Mouse (Mus musculus) embryo, embryonic 10.5 days (tissue): Measurements from ENCODE around the gene Slc6a6.
A peak's percentile ranks its signal among the peaks of the same experiment; 100 is the strongest.

Source experiments
- DNase-seq: peaks from one replicate; pipeline ENCODE4 v3.0.0-alpha.2; 2015; ENCODE audit warnings: low spot score

Slc6a6 gene

DNA sequence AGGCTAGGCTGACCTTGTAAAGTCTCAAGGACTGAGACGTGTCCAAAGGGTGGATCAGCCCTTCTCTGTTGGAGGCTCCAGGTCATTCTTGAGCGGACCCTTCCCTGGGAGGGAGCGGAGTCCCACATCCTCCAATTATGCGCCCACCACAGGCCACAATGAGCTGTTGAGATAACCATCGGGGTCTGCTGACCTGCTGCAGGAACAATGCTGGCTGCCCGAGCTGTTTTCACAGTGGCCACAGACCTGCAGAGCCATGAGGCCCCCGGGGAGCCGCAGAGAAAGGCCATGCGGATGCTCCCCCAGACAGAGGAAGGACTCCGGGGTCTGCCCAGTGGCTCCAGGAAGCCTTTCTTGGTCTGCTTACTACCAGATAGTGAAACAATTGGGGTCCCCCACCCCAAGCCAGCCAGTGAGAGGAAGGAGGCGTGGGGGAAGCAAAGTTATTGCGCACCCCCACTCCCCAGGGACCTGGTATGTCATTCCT lies 37.4 kb downstream of the Slc6a6 start:
- peak; percentile 55 for DNase-seq

DNA sequence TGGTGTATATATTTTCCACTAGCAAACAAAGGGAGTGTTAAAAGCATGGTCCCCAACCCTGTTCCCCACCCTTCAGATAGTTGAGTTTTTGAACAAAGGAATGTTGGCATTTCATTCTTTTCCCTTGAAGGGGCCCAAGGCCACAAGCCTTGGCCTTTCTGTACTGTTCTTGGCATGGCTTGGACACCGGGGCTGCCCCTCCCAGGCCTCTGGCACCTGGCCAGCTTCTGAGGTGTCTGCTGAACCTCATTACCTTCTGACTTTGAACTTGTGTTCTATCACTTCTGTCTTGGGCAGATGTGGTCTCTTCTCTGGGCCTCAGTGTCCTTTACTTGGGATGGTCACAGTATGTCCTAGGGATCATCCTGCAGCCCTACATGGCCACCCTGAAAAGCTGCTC lies 43.5 kb downstream of the Slc6a6 start:
- no peak for DNase-seq

DNA sequence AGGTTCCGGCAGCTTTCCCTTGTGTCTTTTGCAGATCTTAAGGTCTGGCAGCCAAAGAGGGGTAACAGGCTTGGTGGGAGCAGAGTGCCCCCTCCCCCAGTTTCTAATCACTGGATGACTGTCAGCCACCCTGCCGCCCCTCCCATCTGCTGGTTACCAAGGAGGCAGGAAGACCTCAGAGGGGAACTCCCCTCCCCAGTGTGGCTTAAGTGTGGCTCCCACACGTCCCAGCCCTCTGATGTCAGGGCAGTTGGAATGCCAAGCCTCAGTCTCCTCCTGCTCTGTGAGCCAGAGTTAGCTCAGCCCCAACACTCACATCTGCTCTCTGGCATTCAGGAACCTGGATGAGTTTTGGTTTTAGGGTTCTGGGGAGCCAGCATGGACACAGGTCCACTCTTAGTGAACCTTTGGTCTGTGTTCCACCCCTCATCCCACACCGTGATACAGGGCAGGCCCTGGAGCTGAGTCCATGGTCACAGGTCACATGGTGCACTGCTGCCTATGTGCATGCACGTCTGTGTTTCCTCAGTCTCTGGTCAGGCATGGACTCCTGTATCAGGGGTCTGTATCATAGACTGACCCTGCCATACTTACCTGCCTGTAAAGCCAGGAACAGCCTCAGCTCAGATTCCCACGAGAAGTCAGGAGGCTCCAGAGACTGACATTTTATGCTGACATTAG lies 45.2 kb downstream of the Slc6a6 start:
- no peak for DNase-seq

DNA sequence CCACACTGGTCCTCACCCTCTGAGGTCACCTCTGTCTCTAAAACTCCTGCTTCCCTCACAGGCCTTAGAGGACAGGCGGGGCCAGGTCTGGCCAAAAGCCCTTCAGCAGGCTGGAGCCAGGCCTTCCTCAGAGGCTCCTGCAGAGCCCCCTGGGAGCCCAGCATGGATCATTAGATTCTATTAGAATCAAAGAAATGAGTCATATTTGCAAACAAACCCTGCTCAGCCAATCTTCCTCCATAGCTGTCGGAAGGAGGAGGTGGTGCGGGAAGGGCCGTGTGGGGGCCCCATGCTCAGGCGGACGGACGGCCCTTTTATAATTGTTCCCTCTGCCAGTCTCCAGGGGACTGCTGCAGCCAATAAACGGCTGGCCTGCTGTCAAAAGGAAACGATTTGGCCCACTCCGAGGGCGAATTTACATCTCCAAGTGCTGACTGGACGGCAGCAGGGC lies 45.8 kb downstream of the Slc6a6 start:
- peak; percentile 78 for DNase-seq

DNA sequence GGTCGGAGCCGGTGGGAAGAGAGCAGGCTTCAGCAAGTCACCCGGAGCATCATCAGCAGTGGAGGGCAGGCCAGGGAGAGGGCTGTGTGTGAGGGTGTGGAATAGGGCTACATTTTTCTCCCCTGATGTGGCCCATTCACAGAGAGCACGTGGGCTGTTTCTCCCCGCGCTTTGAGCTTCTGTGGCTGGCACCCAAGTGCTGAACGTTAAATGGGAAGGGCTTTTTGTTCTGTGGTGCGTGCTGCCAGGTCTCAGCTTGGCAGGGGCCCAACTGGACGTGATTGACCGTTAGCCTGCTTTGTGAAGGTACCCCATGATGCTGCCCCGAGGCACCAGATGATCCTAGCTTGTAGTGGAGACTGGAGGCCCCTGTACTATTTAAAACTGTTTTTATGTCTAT lies 48.3 kb downstream of the Slc6a6 start:
- no peak for DNase-seq

DNA sequence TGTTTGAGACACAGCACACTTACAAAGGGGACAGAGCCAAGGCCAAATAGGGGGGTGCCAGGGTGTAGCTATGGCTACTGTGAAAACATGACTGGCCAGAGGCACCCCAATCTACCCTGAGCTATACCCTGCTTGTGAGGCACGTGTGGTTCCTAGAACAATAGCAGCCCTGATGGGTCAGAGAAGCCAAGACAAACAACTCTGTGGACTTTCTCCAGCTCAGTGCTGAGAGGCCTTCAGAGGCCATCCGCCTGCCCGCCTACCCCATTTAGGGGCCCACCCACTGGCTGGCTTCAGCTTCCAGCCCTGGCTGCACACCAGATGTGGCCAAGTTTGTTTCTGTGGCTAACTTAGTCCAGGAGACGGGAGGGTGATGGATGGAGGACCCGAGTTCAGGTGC lies 52.6 kb downstream of the Slc6a6 start:
- DNase-seq = peak; percentile 42

DNA sequence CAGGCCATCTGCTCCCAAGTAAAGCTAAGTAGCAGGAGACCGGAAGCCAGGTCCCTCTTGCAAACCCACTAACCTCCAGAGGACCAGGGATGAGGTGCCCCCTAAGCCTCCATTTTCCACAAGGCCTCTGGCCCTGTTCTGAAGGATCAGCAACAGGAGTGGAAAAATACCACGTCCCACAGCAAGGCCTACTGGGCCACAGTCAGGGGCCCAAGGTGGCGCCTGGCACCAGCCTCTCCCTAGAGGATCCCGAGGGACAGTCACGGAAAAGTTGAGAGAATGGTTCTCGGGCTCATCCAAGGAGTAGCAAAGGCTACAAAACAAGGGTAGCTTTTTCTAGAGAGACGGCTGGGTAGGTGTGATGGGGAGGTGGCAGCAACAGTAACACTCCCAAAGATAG lies 53.6 kb downstream of the Slc6a6 start:
- no peak for DNase-seq

DNA sequence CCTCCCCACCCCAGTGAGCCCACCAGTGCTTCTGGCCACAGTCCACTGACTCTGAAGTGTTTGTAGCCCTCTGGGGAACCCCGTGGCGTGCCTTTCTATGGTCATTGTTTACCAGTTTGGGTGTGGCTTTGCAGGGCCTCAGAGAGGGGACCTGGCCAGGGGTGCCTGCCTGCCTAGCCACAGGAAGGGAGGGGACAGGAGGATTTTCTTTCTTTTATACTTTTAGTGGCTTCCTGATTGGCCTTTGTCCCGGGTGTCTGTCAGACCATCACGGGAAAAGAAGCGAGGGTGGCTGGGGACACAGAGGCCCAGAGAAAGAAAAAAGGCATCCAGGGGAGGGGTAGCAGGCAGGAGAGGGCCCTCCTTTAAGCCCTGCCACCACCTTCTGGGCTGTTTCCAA lies 54.2 kb downstream of the Slc6a6 start:
- no peak for DNase-seq

DNA sequence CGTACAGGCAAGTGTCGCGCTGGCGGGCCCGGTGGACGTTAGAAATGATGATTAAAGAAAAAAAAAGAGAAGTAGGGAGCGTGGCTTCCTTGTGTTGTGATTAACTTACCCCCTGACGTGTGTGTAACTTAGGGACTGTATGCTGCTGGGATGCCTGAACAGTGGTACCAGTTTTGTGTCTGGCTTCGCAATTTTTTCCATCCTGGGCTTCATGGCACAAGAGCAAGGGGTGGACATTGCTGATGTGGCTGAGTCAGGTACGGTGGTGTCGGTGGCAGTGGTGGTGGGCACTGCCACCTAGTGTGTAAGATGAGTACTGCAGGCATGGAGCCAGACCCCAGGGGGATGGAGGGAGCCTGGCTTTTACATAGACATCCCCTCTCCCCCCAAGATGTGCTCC lies 57.2 kb downstream of the Slc6a6 start:
- peak; percentile 84 for DNase-seq

DNA sequence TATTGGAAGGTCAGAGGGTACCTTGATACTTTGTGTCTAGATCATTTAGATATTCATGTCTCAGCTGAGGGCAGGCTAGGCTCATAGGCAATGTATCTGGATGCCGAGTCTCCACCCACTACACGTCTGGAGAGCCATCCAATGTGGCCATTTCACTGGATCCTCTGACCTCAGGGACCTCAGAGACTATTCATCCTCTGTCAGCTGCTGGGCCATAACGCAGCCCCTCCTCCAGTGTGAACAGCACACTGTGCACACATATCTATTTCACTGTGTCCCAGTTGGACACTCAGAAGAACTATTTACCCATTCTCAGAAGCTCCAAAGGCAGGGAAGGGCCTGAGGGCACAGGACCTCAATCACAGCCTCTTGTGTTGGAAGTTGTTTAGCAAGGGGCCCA lies 58.6 kb downstream of the Slc6a6 start:
- no peak for DNase-seq

DNA sequence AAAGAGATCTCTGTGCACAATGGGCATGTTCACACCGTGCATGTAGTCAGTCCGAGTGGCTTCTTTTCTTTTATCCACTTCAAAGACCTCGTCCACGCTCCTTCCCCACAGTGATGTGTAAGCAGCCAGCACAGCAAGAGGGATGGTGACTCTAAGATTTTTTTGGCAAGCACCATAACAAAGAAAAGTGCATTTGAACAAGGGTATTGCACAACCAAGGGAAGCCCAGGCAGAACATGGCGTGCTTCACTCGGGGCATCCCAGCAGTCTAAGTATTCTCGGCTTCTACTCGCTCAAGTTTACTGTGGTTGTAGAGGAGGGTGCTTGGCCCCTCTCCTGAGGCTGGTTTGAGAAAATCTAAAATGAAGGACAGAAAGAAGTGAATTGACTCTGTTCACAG lies 59.1 kb downstream of the Slc6a6 start:
- DNase-seq = no peak

DNA sequence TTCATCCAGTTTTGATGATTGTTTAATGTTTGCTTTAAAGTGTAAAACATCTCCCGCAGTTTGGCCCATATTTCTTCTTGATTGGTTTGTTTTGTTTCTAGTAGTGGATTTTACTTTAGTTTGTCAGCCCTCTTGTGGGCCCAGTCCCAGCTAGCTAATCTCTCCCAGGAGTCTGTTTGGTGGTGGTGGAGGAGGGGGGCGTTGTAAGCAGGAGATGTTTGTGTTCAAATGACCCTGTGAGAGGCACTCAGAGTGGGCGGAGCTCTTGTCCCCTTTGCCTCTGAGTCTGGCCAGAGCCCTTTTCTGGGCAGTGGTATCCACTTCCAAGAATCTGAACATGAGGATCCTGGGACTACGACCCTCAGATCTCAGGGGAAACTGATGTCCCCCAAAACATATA lies 60.0 kb downstream of the Slc6a6 start:
- peak; percentile 29 for DNase-seq

DNA sequence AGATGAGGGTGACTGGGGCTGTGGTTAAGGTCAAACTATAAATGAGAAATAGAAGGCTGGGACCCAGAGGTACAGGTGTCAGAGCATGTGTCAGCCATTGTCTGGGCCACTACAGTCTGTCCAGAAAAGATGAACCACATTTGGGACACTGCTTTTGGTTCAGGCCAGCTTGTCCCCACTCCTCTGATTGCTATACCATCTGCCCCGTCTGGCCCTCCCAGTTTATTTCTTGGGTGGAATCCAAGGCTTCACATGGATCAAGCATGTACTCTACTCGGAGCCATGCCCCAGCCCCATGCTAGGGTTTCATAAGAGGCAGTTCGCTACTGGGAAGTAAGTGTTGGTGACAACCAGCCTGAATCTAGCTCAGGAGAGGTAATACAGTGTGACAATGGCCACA lies 61.4 kb downstream of the Slc6a6 start:
- DNase-seq = no peak

DNA sequence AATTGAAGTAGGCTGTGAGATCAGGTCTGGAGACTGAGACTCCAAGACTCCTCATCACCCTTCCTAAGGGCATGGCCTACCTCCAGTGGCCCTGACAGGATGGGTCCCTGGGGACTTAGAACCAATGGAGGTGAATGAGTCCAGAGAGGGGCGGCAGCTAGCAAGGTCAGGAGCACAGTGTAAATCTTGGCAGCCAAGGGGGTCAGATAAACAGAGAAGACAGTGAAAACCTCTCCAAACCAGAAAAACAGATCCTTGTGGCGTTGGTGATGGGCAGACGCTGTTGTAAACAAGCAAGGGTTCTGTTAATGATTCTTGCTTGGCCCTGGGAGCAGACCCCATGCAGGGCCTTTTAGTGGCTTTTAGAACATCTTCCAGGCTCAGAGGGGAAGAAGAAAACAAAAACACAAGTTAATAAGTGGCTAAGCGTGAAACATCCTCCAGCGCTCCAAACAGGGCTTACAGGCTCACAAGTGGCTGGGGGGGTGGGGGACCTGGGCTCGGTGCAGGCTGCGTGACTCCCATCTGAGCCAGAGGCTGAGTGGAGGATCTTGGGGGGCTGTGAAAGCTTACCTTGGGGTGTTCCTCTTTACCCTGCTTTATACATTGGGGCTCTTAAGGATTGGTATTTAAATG lies 62.2 kb downstream of the Slc6a6 start:
- no peak for DNase-seq

DNA sequence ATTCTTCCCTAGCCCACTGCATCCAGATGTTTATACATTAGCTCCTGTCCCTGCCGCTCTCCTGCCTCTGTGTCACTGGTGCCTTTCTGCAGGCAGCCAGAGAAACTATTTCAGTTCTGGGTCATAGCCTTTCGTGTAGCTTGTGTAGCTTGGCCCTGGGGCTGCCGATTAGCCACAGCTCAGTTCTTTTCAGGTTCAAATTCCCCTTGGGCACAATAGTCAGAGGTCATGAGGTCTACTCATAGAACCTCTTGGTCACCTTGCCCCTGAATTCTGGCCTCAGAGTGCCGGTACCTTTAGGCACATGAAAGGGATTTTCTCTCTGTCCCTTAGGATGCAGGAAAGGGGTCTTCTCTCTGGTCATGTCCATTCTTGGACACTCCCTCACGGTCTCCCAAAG lies 62.9 kb downstream of the Slc6a6 start:
- no peak for DNase-seq

DNA sequence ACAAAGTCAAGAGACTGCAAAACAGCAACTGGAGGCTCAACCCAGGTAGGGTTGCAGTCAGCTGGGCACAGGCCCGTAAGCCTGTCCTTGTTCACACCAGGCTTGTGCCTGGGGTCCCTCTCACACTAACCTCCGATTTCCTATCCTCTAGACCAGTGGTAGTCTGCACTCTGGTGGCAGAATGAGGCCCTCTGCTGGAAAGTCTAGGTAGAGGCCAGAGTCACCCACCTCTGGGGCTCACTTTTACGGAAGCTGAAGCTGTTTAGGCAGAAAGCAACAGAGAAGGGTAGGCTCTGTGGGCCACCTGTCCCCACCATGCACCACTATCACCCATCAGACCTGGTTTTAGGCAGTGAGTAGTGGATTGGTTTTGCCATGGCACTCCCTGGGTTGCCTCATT lies 67.1 kb downstream of the Slc6a6 start:
- peak; percentile 55 for DNase-seq

DNA sequence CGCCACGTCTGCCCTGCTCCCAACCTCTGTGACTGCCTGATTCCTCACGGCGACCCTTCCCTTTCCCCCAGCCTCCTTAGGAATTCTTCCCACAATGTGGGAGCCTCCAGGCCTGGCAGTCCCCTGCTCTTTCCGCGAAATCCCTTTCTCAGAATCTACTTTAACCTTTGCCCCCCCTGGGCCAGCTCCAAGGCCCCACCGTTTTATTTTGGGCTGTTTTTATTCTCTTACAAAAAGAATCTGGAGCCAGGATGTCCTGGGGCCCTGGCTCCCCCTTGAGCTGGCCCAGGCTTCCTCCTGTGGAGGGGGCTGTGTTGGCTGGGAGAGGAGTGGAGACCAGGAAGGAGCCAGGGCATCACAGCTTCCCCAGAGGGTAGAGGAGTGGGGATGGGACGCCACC lies 69.0 kb downstream of the Slc6a6 start:
- DNase-seq = no peak

DNA sequence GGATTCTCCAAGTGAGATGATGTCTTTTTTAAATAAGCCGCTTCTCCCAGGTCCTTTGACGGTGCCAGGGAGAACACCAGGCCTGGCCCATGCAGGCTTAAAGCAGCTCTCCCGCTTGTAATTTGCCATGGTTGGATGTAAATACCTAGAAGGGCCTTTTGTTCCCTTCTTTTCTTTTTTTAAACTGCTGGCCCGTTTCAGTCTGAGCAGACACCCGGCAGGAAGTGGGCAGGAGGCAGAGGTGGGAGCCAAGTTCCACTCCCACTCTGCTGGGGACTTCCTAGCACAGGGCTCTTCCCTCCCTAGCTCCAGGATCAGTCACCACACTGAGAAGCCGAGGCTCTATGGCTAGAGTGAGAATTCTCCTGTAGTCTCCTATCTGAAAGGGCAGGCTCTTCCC lies 70.2 kb downstream of the Slc6a6 start:
- DNase-seq = no peak

DNA sequence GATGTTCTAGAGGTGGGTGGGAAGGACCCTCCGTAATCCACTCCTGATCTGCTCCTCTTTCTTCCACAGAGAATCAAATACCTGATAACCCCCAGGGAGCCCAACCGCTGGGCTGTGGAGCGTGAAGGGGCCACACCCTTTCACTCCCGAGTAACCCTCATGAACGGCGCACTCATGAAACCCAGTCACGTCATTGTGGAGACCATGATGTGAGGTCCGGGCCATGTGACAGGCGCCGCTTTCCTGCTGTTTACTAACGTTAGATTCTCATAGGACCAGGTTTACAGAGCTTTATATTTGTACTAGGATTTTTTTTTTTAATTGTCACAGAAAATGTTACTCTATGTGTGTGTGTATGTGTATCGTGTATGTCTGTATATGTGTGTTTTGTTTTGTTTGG lies 71.0 kb downstream of the Slc6a6 start:
- no peak for DNase-seq

DNA sequence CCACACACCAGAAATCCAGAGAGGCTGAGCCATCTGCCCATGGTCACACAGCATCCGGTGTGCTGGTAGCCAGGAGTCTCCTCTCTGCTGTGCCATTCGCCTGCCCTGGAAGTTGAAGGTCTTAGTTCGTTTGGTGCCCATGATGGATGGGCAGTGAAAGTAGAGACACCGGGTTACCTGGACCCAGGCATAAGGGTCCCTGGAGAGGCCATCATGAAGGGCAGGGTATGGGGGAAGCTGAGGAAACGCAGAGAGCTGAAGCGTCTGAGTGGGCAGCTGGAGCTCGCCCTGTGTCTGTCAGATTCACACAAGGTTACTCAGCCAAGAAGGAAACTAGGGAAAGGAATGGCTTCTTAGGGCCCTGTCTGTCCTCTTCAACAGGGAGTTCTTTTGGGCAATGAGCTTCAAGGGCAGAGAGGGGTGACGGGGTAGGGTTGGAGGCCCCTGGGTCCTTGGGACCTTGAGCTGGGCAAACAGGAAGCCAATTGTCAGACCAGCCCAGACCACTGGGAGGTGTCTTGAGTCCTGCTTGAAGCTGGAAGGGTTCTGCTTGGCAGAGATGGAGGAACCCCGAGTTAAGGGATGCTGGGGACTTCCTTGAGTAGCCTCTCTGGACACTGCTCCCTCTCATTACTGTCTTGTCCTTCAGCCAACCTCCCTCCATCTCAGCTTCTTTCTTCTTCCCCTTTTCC lies 78.3 kb downstream of the Slc6a6 start:
- DNase-seq = no peak

DNA sequence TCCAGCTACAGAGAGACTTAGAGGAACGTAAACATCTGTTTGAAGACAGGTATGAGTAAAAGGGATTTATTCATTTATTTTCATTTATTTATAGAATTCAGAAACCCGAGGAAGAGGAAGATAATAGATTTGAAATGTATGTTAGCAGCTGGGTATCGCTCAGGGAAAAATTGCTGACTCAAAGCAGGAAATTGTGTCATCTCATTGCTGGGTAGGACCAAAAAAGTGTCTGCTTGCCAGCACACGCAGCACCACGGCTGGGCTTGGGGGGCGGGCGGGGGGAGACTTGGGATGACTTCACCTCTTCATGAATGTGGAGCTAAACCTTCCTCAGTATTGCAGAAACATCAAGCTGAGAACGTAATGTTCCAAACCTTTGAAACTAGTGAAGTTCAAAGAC lies 83.7 kb downstream of the Slc6a6 start:
- no peak for DNase-seq

DNA sequence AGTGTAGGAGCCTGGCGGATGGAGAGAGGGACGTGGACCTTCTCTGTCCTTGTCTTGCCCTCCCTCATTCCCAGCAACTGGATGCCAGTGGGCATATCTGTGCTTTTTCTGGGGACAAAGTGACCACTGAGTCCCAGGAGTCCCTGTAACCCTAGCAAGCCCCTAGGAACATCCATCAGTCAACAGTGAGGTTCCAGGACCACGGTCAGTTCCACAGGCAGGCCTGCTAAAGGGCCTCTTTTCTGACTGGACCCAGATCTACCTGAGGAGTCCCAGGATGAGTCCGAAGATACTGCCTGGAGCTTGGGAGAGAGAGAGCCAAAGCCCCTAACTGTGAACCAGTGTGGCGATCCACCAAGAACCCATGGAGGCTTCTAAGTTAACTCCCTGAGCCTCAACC lies 90.1 kb downstream of the Slc6a6 start:
- DNase-seq = peak; percentile 20

DNA sequence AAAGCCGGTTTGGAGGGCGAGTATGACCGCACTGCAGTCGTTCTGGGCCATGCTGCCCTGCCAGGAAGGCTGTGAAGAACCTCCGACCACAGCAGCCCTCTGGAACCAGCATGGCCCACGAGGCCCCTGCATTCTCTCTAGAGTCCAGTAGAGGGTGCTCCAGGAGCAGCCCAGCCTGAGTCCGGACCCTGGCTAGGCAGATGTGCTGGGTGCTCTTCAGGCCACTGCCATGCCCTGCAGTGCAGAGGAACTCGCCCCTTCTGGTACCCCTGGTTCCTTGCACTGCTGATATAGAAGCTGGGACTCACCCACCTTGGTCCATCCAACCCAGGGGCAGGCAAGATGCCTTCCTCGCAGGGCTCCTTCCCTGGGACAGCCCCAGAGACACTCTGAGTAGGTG lies 92.7 kb downstream of the Slc6a6 start:
- DNase-seq = peak; percentile 87
